Mouse (Mus musculus): ENCODE data around the gene Cc2d1b. TPM values are rescaled to one million over a fixed set of nuclear protein-coding genes. Genes with fewer than 3 reads are reported as not detected.

Cc2d1b gene
- polyA plus RNA-seq, 2 experiments = 28.9 to 53.4 TPM

GRCm38 (mm10) chr4:108629363-108629880 lies 9.7 kb downstream of the Cc2d1b start:
- 92% methylated on average over 7 of the region's 7 CpGs for WGBS
- peaks cover 97% of the 10 kb centered on the region for H3K36me3 ChIP-seq (ENCODE audit: control insufficient read depth, insufficient read depth, low read length)

DNA sequence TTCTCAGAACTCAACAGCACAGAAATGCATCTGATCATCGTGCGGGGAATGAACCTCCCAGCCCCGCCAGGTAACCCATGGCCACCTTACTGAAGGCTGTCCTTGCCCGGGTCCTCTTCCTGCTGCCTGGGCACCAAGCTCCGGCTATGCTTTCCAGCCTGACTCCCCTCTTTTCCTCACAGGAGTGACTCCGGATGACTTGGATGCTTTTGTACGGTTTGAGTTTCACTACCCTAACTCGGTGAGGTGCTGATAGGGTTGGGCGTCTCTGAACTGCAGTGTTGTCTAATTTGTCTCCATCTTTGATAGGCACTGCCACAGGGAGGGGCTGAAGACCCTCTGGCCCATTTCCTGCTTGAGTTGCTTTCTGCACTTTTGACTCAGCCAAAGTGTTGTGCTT lies 10.4 kb downstream of the Cc2d1b start:
- no peak for TF ChIP-seq POLR2A (IDR thresholded peaks at IDR 0.05; ENCODE audit: borderline replicate concordance, extremely low read depth, insufficient read depth, insufficient read length)
- DNase-seq (ENCODE audit: low spot score) (no peak), ATAC-seq (ENCODE audit: low FRiP score, low read depth) (no peak)
- Histone ChIP-seq H3K4me1 (ENCODE audit: control insufficient read depth, insufficient read depth, low read length) (no peaks in the 10 kb centered on the region), H3K9me3 (ENCODE audit: control insufficient read depth, low read length) (no peaks in the 10 kb centered on the region), H3K9ac (ENCODE audit: low read depth, low read length, severe bottlenecking) (no peak overlapping the region), H3K4me3 (replicated peaks; ENCODE audit: low read length) (no peak overlapping the region), H3K36me3 (ENCODE audit: control insufficient read depth, insufficient read depth, low read length) (peaks cover 97% of the 10 kb centered on the region), H3K27ac (replicated peaks; ENCODE audit: low read depth, low read length) (no peak overlapping the region), H3K4me2 (replicated peaks; ENCODE audit: low read depth, low read length, severe bottlenecking) (no peak overlapping the region), H3K27me3 (ENCODE audit: control insufficient read depth, insufficient read depth, low read length) (no peaks in the 10 kb centered on the region)
- 93% methylated on average over 9 of the region's 9 CpGs for WGBS

More at GRCm38 (mm10) chr4:108629363-108629880, 9.7 kb downstream of the Cc2d1b start:
- Histone ChIP-seq H3K4me1 (ENCODE audit: control insufficient read depth, insufficient read depth, low read length) (no peaks in the 10 kb centered on the region), H3K4me2 (replicated peaks; ENCODE audit: low read depth, low read length, severe bottlenecking) (no peak overlapping the region), H3K27me3 (ENCODE audit: control insufficient read depth, insufficient read depth, low read length) (no peaks in the 10 kb centered on the region), H3K9me3 (ENCODE audit: control insufficient read depth, low read length) (no peaks in the 10 kb centered on the region), H3K9ac (ENCODE audit: low read depth, low read length, severe bottlenecking) (no peak overlapping the region), H3K27ac (replicated peaks; ENCODE audit: low read depth, low read length) (no peak overlapping the region), H3K4me3 (replicated peaks; ENCODE audit: low read length) (no peak overlapping the region)
- TF ChIP-seq POLR2A (IDR thresholded peaks at IDR 0.05; ENCODE audit: borderline replicate concordance, extremely low read depth, insufficient read depth, insufficient read length) = no peak
- no peak for ATAC-seq (ENCODE audit: low FRiP score, low read depth)
- DNase-seq (ENCODE audit: low spot score) = no peak

GRCm38 (mm10) chr4:108631616-108632015 lies 11.9 kb downstream of the Cc2d1b start:
- no peak overlapping the region for H3K4me3 ChIP-seq (replicated peaks; ENCODE audit: low read length)
- H3K4me1 ChIP-seq (ENCODE audit: control insufficient read depth, insufficient read depth, low read length) = no peaks in the 10 kb centered on the region
- ATAC-seq (ENCODE audit: low FRiP score, low read depth) (no peak), DNase-seq (ENCODE audit: low spot score) (no peak)
- peaks cover 93% of the 10 kb centered on the region for H3K36me3 ChIP-seq (ENCODE audit: control insufficient read depth, insufficient read depth, low read length)
- H3K4me2 ChIP-seq (replicated peaks; ENCODE audit: low read depth, low read length, severe bottlenecking) = no peak overlapping the region
- no peaks in the 10 kb centered on the region for H3K9me3 ChIP-seq (ENCODE audit: control insufficient read depth, low read length)
- no peaks in the 10 kb centered on the region for H3K27me3 ChIP-seq (ENCODE audit: control insufficient read depth, insufficient read depth, low read length)
- H3K9ac ChIP-seq (ENCODE audit: low read depth, low read length, severe bottlenecking) = no peak overlapping the region
- WGBS = 94% methylated on average over 4 of the region's 4 CpGs
- no peak overlapping the region for H3K27ac ChIP-seq (replicated peaks; ENCODE audit: low read depth, low read length)
- TF ChIP-seq POLR2A (IDR thresholded peaks at IDR 0.05; ENCODE audit: borderline replicate concordance, extremely low read depth, insufficient read depth, insufficient read length) = no peak

DNA sequence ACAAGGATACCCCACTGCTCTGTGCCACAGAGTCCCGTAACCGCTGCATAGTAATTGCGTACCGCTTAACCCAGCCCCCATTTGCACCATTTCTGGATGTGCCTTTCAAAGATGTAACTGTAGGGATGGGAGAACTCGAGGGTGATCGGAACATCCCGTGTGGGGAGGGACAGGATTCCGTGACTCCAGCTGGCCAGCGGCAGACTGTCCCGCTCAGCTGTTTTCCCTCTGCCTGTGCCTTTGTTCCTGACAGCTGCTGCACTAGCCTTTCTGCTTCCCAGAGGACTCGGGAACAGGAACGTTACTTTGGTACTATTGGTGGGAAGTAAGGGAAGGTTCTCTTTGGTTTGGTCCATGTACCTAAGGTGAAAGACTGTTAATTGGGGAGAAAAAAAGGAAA lies 14.0 kb downstream of the Cc2d1b start:
- Histone ChIP-seq H3K27me3 (ENCODE audit: control insufficient read depth, insufficient read depth, low read length) (no peaks in the 10 kb centered on the region), H3K36me3 (ENCODE audit: control insufficient read depth, insufficient read depth, low read length) (peaks cover 84% of the 10 kb centered on the region), H3K4me3 (replicated peaks; ENCODE audit: low read length) (no peak overlapping the region), H3K4me2 (replicated peaks; ENCODE audit: low read depth, low read length, severe bottlenecking) (no peak overlapping the region), H3K9me3 (ENCODE audit: control insufficient read depth, low read length) (no peaks in the 10 kb centered on the region), H3K9ac (ENCODE audit: low read depth, low read length, severe bottlenecking) (no peak overlapping the region), H3K4me1 (ENCODE audit: control insufficient read depth, insufficient read depth, low read length) (no peaks in the 10 kb centered on the region), H3K27ac (replicated peaks; ENCODE audit: low read depth, low read length) (no peak overlapping the region)
- no peak for TF ChIP-seq POLR2A (IDR thresholded peaks at IDR 0.05; ENCODE audit: borderline replicate concordance, extremely low read depth, insufficient read depth, insufficient read length)
- ATAC-seq (ENCODE audit: low FRiP score, low read depth) (peak; percentile 32; the same call in 1 of the 2 replicates), DNase-seq (ENCODE audit: low spot score) (peak; percentile 14)
- WGBS = 86% methylated on average over 12 of the region's 12 CpGs

DNA sequence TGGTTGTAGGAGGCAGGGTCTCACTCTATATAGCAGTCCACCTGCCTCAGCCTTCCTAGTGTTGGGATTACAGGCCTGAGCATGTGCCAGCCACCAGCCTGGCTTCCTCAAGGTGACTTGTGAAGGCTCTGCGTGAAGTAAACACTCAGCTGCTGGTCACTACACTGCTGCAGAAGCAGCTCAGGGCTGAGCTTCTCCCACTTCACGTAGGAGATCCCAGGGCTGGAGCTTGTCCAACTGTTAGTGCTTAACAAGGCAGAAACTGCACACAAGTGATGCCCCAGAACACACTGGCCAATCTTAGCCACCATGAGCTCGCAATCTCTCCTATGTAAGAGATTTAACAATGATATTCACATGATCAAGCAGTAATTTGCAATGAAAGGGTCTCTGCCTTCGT lies 15.0 kb downstream of the Cc2d1b start:
- Histone ChIP-seq H3K27me3 (ENCODE audit: control insufficient read depth, insufficient read depth, low read length) (no peaks in the 10 kb centered on the region), H3K9ac (ENCODE audit: low read depth, low read length, severe bottlenecking) (no peak overlapping the region), H3K27ac (replicated peaks; ENCODE audit: low read depth, low read length) (no peak overlapping the region), H3K4me3 (replicated peaks; ENCODE audit: low read length) (no peak overlapping the region), H3K4me1 (ENCODE audit: control insufficient read depth, insufficient read depth, low read length) (no peaks in the 10 kb centered on the region), H3K9me3 (ENCODE audit: control insufficient read depth, low read length) (no peaks in the 10 kb centered on the region), H3K36me3 (ENCODE audit: control insufficient read depth, insufficient read depth, low read length) (peaks cover 83% of the 10 kb centered on the region), H3K4me2 (replicated peaks; ENCODE audit: low read depth, low read length, severe bottlenecking) (no peak overlapping the region)
- TF ChIP-seq POLR2A (IDR thresholded peaks at IDR 0.05; ENCODE audit: borderline replicate concordance, extremely low read depth, insufficient read depth, insufficient read length) = no peak
- WGBS = 87% methylated on average over 4 of the region's 4 CpGs
- no peak for DNase-seq (ENCODE audit: low spot score)
- no peak for ATAC-seq (ENCODE audit: low FRiP score, low read depth)

DNA sequence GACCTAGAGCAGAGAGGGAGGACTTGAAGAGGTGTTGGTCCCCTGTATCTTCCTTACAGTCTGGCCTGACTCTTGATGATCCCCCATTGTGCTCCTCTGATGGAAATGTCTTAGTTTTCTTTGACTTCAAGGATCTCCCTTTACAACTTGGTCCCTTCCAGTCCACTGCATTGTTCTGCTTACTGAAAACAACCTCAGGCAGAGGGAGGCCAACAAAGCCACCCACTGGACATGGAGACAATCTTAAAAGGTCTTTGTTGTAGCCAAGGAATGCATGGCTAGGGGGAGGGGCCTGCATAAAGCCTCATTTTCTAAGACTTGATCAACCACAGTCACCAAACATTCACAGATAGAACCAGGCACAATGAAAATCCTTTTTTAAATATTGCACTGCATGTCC lies 15.4 kb downstream of the Cc2d1b start:
- no peak for ATAC-seq (ENCODE audit: low FRiP score, low read depth)
- Histone ChIP-seq H3K9ac (ENCODE audit: low read depth, low read length, severe bottlenecking) (no peak overlapping the region), H3K9me3 (ENCODE audit: control insufficient read depth, low read length) (no peaks in the 10 kb centered on the region), H3K4me1 (ENCODE audit: control insufficient read depth, insufficient read depth, low read length) (no peaks in the 10 kb centered on the region), H3K36me3 (ENCODE audit: control insufficient read depth, insufficient read depth, low read length) (peaks cover 80% of the 10 kb centered on the region), H3K4me2 (replicated peaks; ENCODE audit: low read depth, low read length, severe bottlenecking) (no peak overlapping the region), H3K27ac (replicated peaks; ENCODE audit: low read depth, low read length) (no peak overlapping the region), H3K27me3 (ENCODE audit: control insufficient read depth, insufficient read depth, low read length) (no peaks in the 10 kb centered on the region), H3K4me3 (replicated peaks; ENCODE audit: low read length) (no peak overlapping the region)
- TF ChIP-seq POLR2A (IDR thresholded peaks at IDR 0.05; ENCODE audit: borderline replicate concordance, extremely low read depth, insufficient read depth, insufficient read length) = no peak
- DNase-seq (ENCODE audit: low spot score) = no peak
